Mouse (Mus musculus) G1E (cell line): Measurements from ENCODE around the gene 1700067K01Rik.

Experiments
- CTCF ChIP-seq: IDR thresholded peaks from 2 replicates; pipeline ENCODE4 v1.5.1; 2012; ENCODE audit warnings: low read depth, low read length, inconsistent platforms, mixed read lengths
- GATA1 ChIP-seq: IDR thresholded peaks from 2 replicates; pipeline ENCODE4 v1.6.1; 2012; ENCODE audit warnings: borderline replicate concordance, low read length, inconsistent platforms, mixed read lengths
- GATA2 ChIP-seq: IDR thresholded peaks from 2 replicates; pipeline ENCODE4 v1.6.1; 2012; ENCODE audit warnings: low read depth, low read length, inconsistent platforms, borderline replicate concordance
- POLR2AphosphoS5 ChIP-seq: IDR thresholded peaks from 2 replicates; pipeline ENCODE4 v1.6.1; 2012; ENCODE audit warnings: low read depth, low read length, inconsistent platforms; ENCODE audit not compliant: insufficient replicate concordance
- TAL1 ChIP-seq: conservative IDR thresholded peaks from 2 replicates; pipeline ENCODE4 v1.6.1; 2012; ENCODE audit warnings: low read depth, low read length, inconsistent platforms, mixed read lengths

DNA sequence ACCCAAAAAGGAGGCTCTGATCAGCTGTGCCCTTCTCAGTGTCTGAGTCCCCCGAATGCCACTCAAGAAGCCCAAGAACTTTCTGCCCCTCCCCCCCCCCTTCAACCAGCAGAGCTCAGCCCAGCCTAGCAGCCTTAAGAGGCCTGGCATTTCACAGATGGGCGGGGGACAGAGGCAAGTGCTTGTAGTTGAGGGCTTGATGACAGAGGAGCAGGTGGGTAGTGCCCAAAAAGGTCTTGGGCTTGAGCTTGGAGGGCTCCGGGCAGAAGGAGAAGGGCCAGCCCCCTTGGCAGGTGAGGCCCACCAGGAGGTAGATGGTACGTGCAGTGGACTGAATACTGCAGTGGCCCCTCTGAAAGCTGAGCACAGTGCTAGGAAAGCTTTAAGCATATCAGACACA lies 26.8 kb upstream of the 1700067K01Rik start:
- TF ChIP-seq CTCF (no peak), TAL1 (no peak), POLR2AphosphoS5 (no peak), GATA2 (no peak), GATA1 (no peak)
